ENCODE assay signal across 9 mouse cellular contexts in genomic region chrX:101819163-101819562, GRCm38 (mm10). TPM values are rescaled to one million over a fixed set of nuclear protein-coding genes. Genes with fewer than 3 reads are reported as not detected.
DNase-seq lines count a peak whose midpoint lies in the region; ATAC-seq and TF ChIP-seq lines count a peak whose summit lies in the region.
"Had no signal": no experiment of that assay in that cellular context is flagged by ENCODE, and none has a peak within 500 bp of the region (broad histone marks: within the 10 kb centered on the region; RNA-seq: fewer than 3 reads in every experiment).

No protein-coding gene starts in this region.

- no peaks in the 10 kb centered on the region for H3K27me3 ChIP-seq in liver, adult 2 months (ENCODE audit: control insufficient read depth, insufficient read depth, low read length)
- H3K27me3 ChIP-seq in limb, embryonic 14.5 days (ENCODE audit: control insufficient read depth, insufficient read depth, low read length), result no peaks in the 10 kb centered on the region

- TF ChIP-seq POLR2A in liver, adult 2 months (IDR thresholded peaks at IDR 0.05; ENCODE audit: extremely low read depth, insufficient read depth, low read length), result no peak
- TF ChIP-seq POLR2A in limb, embryonic 14.5 days (IDR thresholded peaks at IDR 0.05; ENCODE audit: borderline replicate concordance, extremely low read depth, insufficient read depth, insufficient read length), result no peak

- no peaks in the 10 kb centered on the region for H3K9me3 ChIP-seq in limb, embryonic 14.5 days (ENCODE audit: control insufficient read depth, low read length)

- no peaks in the 10 kb centered on the region for H3K79me2 ChIP-seq in liver, adult 2 months (ENCODE audit: control insufficient read depth, insufficient read depth, low read length)

- no peak overlapping the region for H3K9ac ChIP-seq in liver, adult 2 months (ENCODE audit: low read depth, low read length)
- no peak overlapping the region for H3K9ac ChIP-seq in limb, embryonic 14.5 days (ENCODE audit: low read depth, low read length, severe bottlenecking)

- peak; percentile 22 to 34 for DNase-seq in cerebellum, postnatal 14 days
- DNase-seq in liver, adult 2 months (ENCODE audit: extremely low read depth, low read depth, low spot score), result no peak
- DNase-seq in liver (no peak), WW6 (ENCODE audit: low read depth, low spot score) (peak; percentile 5)
- DNase-seq in limb, embryonic 14.5 days (ENCODE audit: low spot score), result peak; percentile 29
- no peak for DNase-seq in heart, adult 11 months
- DNase-seq in urinary bladder, postnatal 36 days (ENCODE audit: low spot score in 2 of 2), result no peak

- no peak overlapping the region for H3K4me2 ChIP-seq in limb, embryonic 14.5 days (replicated peaks; ENCODE audit: low read depth, low read length, severe bottlenecking)

- no peak for ATAC-seq in cerebellum, adult (ENCODE audit: insufficient number of reproducible peaks, low FRiP score, low TSS enrichment)
- ATAC-seq in limb, embryonic 14.5 days (ENCODE audit: low FRiP score, low read depth), result 0 out of 2 replicates have a peak, but pooled peaks have one; percentile 30

- H3K4me3 ChIP-seq in liver, adult 2 months (ENCODE audit: insufficient read depth, low read depth, low read length), result no peak overlapping the region
- no peak overlapping the region for H3K4me3 ChIP-seq in limb, embryonic 14.5 days (replicated peaks; ENCODE audit: low read length)

- TF ChIP-seq CTCF in liver, adult 2 months (IDR thresholded peaks at IDR 0.05; ENCODE audit: low read depth, low read length), result 0 out of 2 replicates have a peak, but pooled peaks have one; percentile 14

- H3K27ac ChIP-seq in liver, adult 2 months (replicated peaks; ENCODE audit: insufficient read depth, low read depth, low read length), result no peak overlapping the region
- no peak overlapping the region for H3K27ac ChIP-seq in limb, embryonic 14.5 days (replicated peaks; ENCODE audit: low read depth, low read length)

- WGBS in liver, adult 2 months, result 32% methylated on average over 1 of the region's 1 CpGs
- 60% methylated on average over 1 of the region's 1 CpGs for WGBS in limb, embryonic 14.5 days

- no peaks in the 10 kb centered on the region for H3K36me3 ChIP-seq in liver, adult 2 months (ENCODE audit: control insufficient read depth, insufficient read depth, low read length)
- H3K36me3 ChIP-seq in limb, embryonic 14.5 days (ENCODE audit: control insufficient read depth, insufficient read depth, low read length), result no peaks in the 10 kb centered on the region

- H3K4me1 ChIP-seq in liver, adult 2 months (ENCODE audit: control insufficient read depth, insufficient read depth, low read length), result no peaks in the 10 kb centered on the region
- no peaks in the 10 kb centered on the region for H3K4me1 ChIP-seq in limb, embryonic 14.5 days (ENCODE audit: control insufficient read depth, insufficient read depth, low read length)

RNA-seq across cellular contexts. Expression of gene 8030474K03Rik, which starts 24.7 kb away (rescaled TPM):
- not detected in 2 replicates for total RNA-seq in liver, adult 2 months (2014; rRNA removed)
- polyA plus RNA-seq in liver, adult 2 months (2012; rRNA removed), result not detected in 2 replicates
- 0.08 and 0.15 TPM in 2 replicates for polyA plus RNA-seq in limb, embryonic 14.5 days (2012; rRNA removed)
- 0.11 TPM in 1 of 2 replicates, not detected in the other for polyA plus RNA-seq in limb, embryonic 14.5 days (2014; fragmentation: Nextera tagmentation; extraction: Ambion mirVana)
- total RNA-seq: hematopoietic stem cell, adult 5-6 weeks had no signal

RNA-seq across cellular contexts. Expression of gene Gm4779, which starts 24.9 kb away (rescaled TPM):
- total RNA-seq in liver, adult 2 months (2014; rRNA removed), result not detected in 2 replicates
- not detected in 2 replicates for polyA plus RNA-seq in liver, adult 2 months (2012; rRNA removed)
- polyA plus RNA-seq in limb, embryonic 14.5 days (2012; rRNA removed), result 0.19 and 0.20 TPM in 2 replicates
- polyA plus RNA-seq in limb, embryonic 14.5 days (2014; fragmentation: Nextera tagmentation; extraction: Ambion mirVana), result 0.29 TPM in 1 of 2 replicates, not detected in the other
- total RNA-seq: hematopoietic stem cell, adult 5-6 weeks had no signal

RNA-seq across cellular contexts. Expression of gene Nhsl2, which starts 30.0 kb away (rescaled TPM):
- 0.46 and 0.54 TPM in 2 replicates for total RNA-seq in liver, adult 2 months (2014; rRNA removed)
- polyA plus RNA-seq in liver, adult 2 months (2012; rRNA removed), result 0.15 and 0.27 TPM in 2 replicates
- polyA plus RNA-seq in limb, embryonic 14.5 days (2012; rRNA removed), result 6.6 and 7.6 TPM in 2 replicates
- polyA plus RNA-seq in limb, embryonic 14.5 days (2014; fragmentation: Nextera tagmentation; extraction: Ambion mirVana), result 13.5 and 16.0 TPM in 2 replicates

Comparison
In these comparisons a context has a peak if more than half of its experiments do, and no peak if none do; other contexts are left out.
1. DNase-seq: peak in cerebellum, postnatal 14 days (2 of 2), WW6 (single experiment) and limb, embryonic 14.5 days (single experiment); none in liver, adult 2 months (single experiment), liver (single experiment), heart, adult 11 months (single experiment) and urinary bladder, postnatal 36 days (0 of 2).